Mouse (Mus musculus): ENCODE data around the gene Pou2f2. TPM values are rescaled to one million over a fixed set of nuclear protein-coding genes. Genes with fewer than 3 reads are reported as not detected.
"Not testable (repeated sequence)": the region's sequence is repeated elsewhere in the genome, so short reads cannot be mapped to it uniquely, and the experiment has no call there.

Pou2f2 gene
- polyA plus RNA-seq, 1 experiment from 2014 or later = 1.0 TPM

- not testable (repeated sequence) for H3K27me3 ChIP-seq (replicated peaks; ENCODE audit: control insufficient read depth, insufficient read depth, low read length); H3K9ac ChIP-seq (ENCODE audit: low read depth, low read length); H3K4me2 ChIP-seq (ENCODE audit: low read depth, low read length); H3K4me3 ChIP-seq (ENCODE audit: low read length); ATAC-seq; H3K9me3 ChIP-seq (ENCODE audit: control insufficient read depth, low read length); H3K27ac ChIP-seq (ENCODE audit: low read length); H3K36me3 ChIP-seq (ENCODE audit: control insufficient read depth, insufficient read depth, low read length); H3K4me1 ChIP-seq (ENCODE audit: control insufficient read depth, insufficient read depth, low read length)
- 85% methylated on average over 7 of the region's 7 CpGs for WGBS
Measured at GRCm38 (mm10) chr7:25044599-25044998, 134.9 kb downstream of the Pou2f2 start.

GRCm38 (mm10) chr7:25041921-25042320, 137.6 kb downstream of the Pou2f2 start:
- Histone ChIP-seq H3K4me3 (ENCODE audit: low read length) (no peak overlapping the region), H3K27ac (ENCODE audit: low read length) (no peak overlapping the region), H3K4me2 (ENCODE audit: low read depth, low read length) (no peak overlapping the region), H3K9ac (ENCODE audit: low read depth, low read length) (no peak overlapping the region), H3K27me3 (replicated peaks; ENCODE audit: control insufficient read depth, insufficient read depth, low read length) (no peaks in the 10 kb centered on the region), H3K4me1 (ENCODE audit: control insufficient read depth, insufficient read depth, low read length) (no peaks in the 10 kb centered on the region), H3K36me3 (ENCODE audit: control insufficient read depth, insufficient read depth, low read length) (peaks cover 8% of the 10 kb centered on the region; the same call in 1 of the 2 replicates), H3K9me3 (ENCODE audit: control insufficient read depth, low read length) (no peaks in the 10 kb centered on the region)
- ATAC-seq = no peak
- 92% methylated on average over 12 of the region's 12 CpGs for WGBS

Small RNA genes within 50 kb of the gene (microRNA-seq; reads per million reads assigned to microRNA genes)
- gene Mir6537 = not detected
- 0.68 reads per million for gene Mir7048

Other genes with a start within 250 kb of the Pou2f2 start
- gene Gm4881, start 235.2 kb downstream of the Pou2f2 start, polyA plus RNA-seq (2015; fragmentation: Nextera tagmentation; extraction: Ambion mirVana) = not detected in 2 replicates
- gene Rabac1, start 207.0 kb downstream of the Pou2f2 start, polyA plus RNA-seq (2015; fragmentation: Nextera tagmentation; extraction: Ambion mirVana) = 151 and 153 TPM in 2 replicates
- gene Atp1a3, start 173.8 kb downstream of the Pou2f2 start, polyA plus RNA-seq (2015; fragmentation: Nextera tagmentation; extraction: Ambion mirVana) = 3.5 and 3.9 TPM in 2 replicates
- 1.5 and 1.9 TPM in 2 replicates for gene Grik5, start 107.4 kb downstream of the Pou2f2 start, polyA plus RNA-seq (2015; fragmentation: Nextera tagmentation; extraction: Ambion mirVana)
- 23.1 and 23.3 TPM in 2 replicates for gene Zfp574, start 107.2 kb downstream of the Pou2f2 start, polyA plus RNA-seq (2015; fragmentation: Nextera tagmentation; extraction: Ambion mirVana)
- gene Dedd2, start 40.9 kb upstream of the Pou2f2 start, polyA plus RNA-seq (2015; fragmentation: Nextera tagmentation; extraction: Ambion mirVana) = 11.3 and 11.9 TPM in 2 replicates
- gene Zfp526, start 41.7 kb upstream of the Pou2f2 start, polyA plus RNA-seq (2015; fragmentation: Nextera tagmentation; extraction: Ambion mirVana) = 1.9 and 2.3 TPM in 2 replicates
- gene Gsk3a, start 58.1 kb upstream of the Pou2f2 start, polyA plus RNA-seq (2015; fragmentation: Nextera tagmentation; extraction: Ambion mirVana) = 4.0 and 5.9 TPM in 2 replicates
- 6.6 and 7.9 TPM in 2 replicates for gene Erf, start 71.0 kb upstream of the Pou2f2 start, polyA plus RNA-seq (2015; fragmentation: Nextera tagmentation; extraction: Ambion mirVana)
- gene Cic, start 88.0 kb upstream of the Pou2f2 start, polyA plus RNA-seq (2015; fragmentation: Nextera tagmentation; extraction: Ambion mirVana) = 17.3 and 19.9 TPM in 2 replicates
- 175 and 180 TPM in 2 replicates for gene Pafah1b3, start 118.3 kb upstream of the Pou2f2 start, polyA plus RNA-seq (2015; fragmentation: Nextera tagmentation; extraction: Ambion mirVana)
- 0.56 and 0.93 TPM in 2 replicates for gene Prr19, start 121.7 kb upstream of the Pou2f2 start, polyA plus RNA-seq (2015; fragmentation: Nextera tagmentation; extraction: Ambion mirVana)
- 0.61 and 1.1 TPM in 2 replicates for gene Tmem145, start 126.4 kb upstream of the Pou2f2 start, polyA plus RNA-seq (2015; fragmentation: Nextera tagmentation; extraction: Ambion mirVana)
- 6.8 and 7.1 TPM in 2 replicates for gene Megf8, start 137.4 kb upstream of the Pou2f2 start, polyA plus RNA-seq (2015; fragmentation: Nextera tagmentation; extraction: Ambion mirVana)
- gene Cnfn, start 190.0 kb upstream of the Pou2f2 start, polyA plus RNA-seq (2015; fragmentation: Nextera tagmentation; extraction: Ambion mirVana) = 0.69 and 1.1 TPM in 2 replicates
- gene Lipe, start 219.0 kb upstream of the Pou2f2 start, polyA plus RNA-seq (2015; fragmentation: Nextera tagmentation; extraction: Ambion mirVana) = 9.1 and 11.8 TPM in 2 replicates
- gene Cxcl17, start 233.2 kb upstream of the Pou2f2 start, polyA plus RNA-seq (2015; fragmentation: Nextera tagmentation; extraction: Ambion mirVana) = 0.18 and 0.43 TPM in 2 replicates

Measured in intestine, embryonic 16.5 days (tissue).